Mouse (Mus musculus) c-Kit-positive CD71-negative TER-119-negative erythroid progenitor cells, embryonic 14.5 days (primary cell): ENCODE measurements around the gene Apba3.

ENCODE experiments used
- DNase-seq: peaks from one replicate; pipeline ENCODE4 v3.0.0-alpha.2; 2013; ENCODE audit warnings: low read depth

Gene Apba3

GRCm38 (mm10) chr10:81290698-81291460 lies 24.1 kb downstream of the Apba3 start:
- no peak for DNase-seq

GRCm38 (mm10) chr10:81291511-81292104 lies 24.8 kb downstream of the Apba3 start, which contains the start of gene Tjp3:
Gene Tjp3 (minus strand): TSS chr10:81291581.
- DNase-seq: no peak

- DNase-seq: peak; percentile 100
Observed at GRCm38 (mm10) chr10:81292554-81293333, 26.0 kb downstream of the Apba3 start, which contains the start of gene Pip5k1c. Gene Pip5k1c (plus strand): TSS chr10:81292963.

- no peak for DNase-seq
Observed at GRCm38 (mm10) chr10:81293334-81294030, 26.7 kb downstream of the Apba3 start.

- no peak for DNase-seq
Observed at GRCm38 (mm10) chr10:81294442-81294841, 27.7 kb downstream of the Apba3 start.

- DNase-seq: no peak
Observed at GRCm38 (mm10) chr10:81295185-81295584, 28.4 kb downstream of the Apba3 start.

- DNase-seq: no peak
Observed at GRCm38 (mm10) chr10:81297246-81297645, 30.5 kb downstream of the Apba3 start.

- DNase-seq: no peak
Observed at GRCm38 (mm10) chr10:81297845-81298244, 31.1 kb downstream of the Apba3 start.

- DNase-seq: no peak
Observed at GRCm38 (mm10) chr10:81298369-81299100, 31.8 kb downstream of the Apba3 start.

- no peak for DNase-seq
Observed at GRCm38 (mm10) chr10:81299585-81300351, 33.0 kb downstream of the Apba3 start.

- DNase-seq: no peak
Observed at GRCm38 (mm10) chr10:81300352-81300907, 33.7 kb downstream of the Apba3 start.

GRCm38 (mm10) chr10:81301321-81301720 lies 34.6 kb downstream of the Apba3 start:
- DNase-seq: no peak

- no peak for DNase-seq
Observed at GRCm38 (mm10) chr10:81302288-81302687, 35.5 kb downstream of the Apba3 start.

GRCm38 (mm10) chr10:81302781-81303218 lies 36.0 kb downstream of the Apba3 start:
- DNase-seq: no peak

- DNase-seq: no peak
Observed at GRCm38 (mm10) chr10:81303258-81303657, 36.5 kb downstream of the Apba3 start.

- DNase-seq: no peak
Observed at GRCm38 (mm10) chr10:81303761-81304160, 37.0 kb downstream of the Apba3 start.

GRCm38 (mm10) chr10:81304597-81305238 lies 38.0 kb downstream of the Apba3 start:
- DNase-seq: no peak

GRCm38 (mm10) chr10:81305663-81306062 lies 38.9 kb downstream of the Apba3 start:
- no peak for DNase-seq

GRCm38 (mm10) chr10:81306173-81306668 lies 39.5 kb downstream of the Apba3 start:
- DNase-seq: no peak
